Mouse (Mus musculus): Measurements from ENCODE around the gene Cpt1b. TPM values are rescaled to one million over a fixed set of nuclear protein-coding genes. Genes with fewer than 3 reads are reported as not detected.

The Cpt1b gene
- 150 and 169 TPM in 2 replicates for polyA plus RNA-seq (2015; fragmentation: Nextera tagmentation; extraction: Ambion mirVana)

GRCm38 (mm10) chr15:89425711-89426121 is at the start of gene Cpt1b:
Gene Cpt1b, minus strand, starts transcription at chr15:89425863.

GRCm38 (mm10) chr15:89453865-89454478 is 28.3 kb upstream of the Cpt1b start, which contains the start of gene Mapk8ip2:
Gene Mapk8ip2, plus strand, starts transcription at chr15:89453913.

GRCm38 (mm10) chr15:89429352-89430221 is 3.9 kb upstream of the Cpt1b start, which contains the start of the genes C730034F03Rik, Gm44502 and Chkb:
Gene C730034F03Rik, plus strand, starts transcription at chr15:89429589.
Gene Gm44502, minus strand, starts transcription at chr15:89429696.
Gene Chkb, minus strand, starts transcription at chr15:89429908.

GRCm38 (mm10) chr15:89410118-89410517 is 15.5 kb downstream of the Cpt1b start, which contains the start of gene Syce3:
Gene Syce3, minus strand, starts transcription at chr15:89410503.

GRCm38 (mm10) chr15:89384617-89385016 is 41.0 kb downstream of the Cpt1b start, which contains the start of gene Klhdc7b:
Gene Klhdc7b, plus strand, starts transcription at chr15:89384917.

GRCm38 (mm10) chr15:89378831-89379401 is 46.7 kb downstream of the Cpt1b start, which contains the start of gene Odf3b:
Gene Odf3b, minus strand, starts transcription at chr15:89379282.

GRCm38 (mm10) chr15:89376957-89377356 is 48.7 kb downstream of the Cpt1b start, which contains the start of gene Tymp:
Gene Tymp, minus strand, starts transcription at chr15:89377039.

GRCm38 (mm10) chr15:89373762-89374248 is 51.9 kb downstream of the Cpt1b start, which contains the start of gene Sco2:
Gene Sco2, minus strand, starts transcription at chr15:89373846.

Other genes starting within 250 kb of the Cpt1b start
- gene Plxnb2, start 245.1 kb downstream of the Cpt1b start, polyA plus RNA-seq (2015; fragmentation: Nextera tagmentation; extraction: Ambion mirVana): 42.0 and 42.7 TPM in 2 replicates
- 14.0 and 17.0 TPM in 2 replicates for gene Dennd6b, start 229.4 kb downstream of the Cpt1b start, polyA plus RNA-seq (2015; fragmentation: Nextera tagmentation; extraction: Ambion mirVana)
- gene Ppp6r2, start 214.3 kb downstream of the Cpt1b start, polyA plus RNA-seq (2015; fragmentation: Nextera tagmentation; extraction: Ambion mirVana): 27.4 and 27.8 TPM in 2 replicates
- 23.1 and 26.3 TPM in 2 replicates for gene Sbf1, start 110.6 kb downstream of the Cpt1b start, polyA plus RNA-seq (2015; fragmentation: Nextera tagmentation; extraction: Ambion mirVana)
- not detected in 2 replicates for gene Adm2, start 103.1 kb downstream of the Cpt1b start, polyA plus RNA-seq (2015; fragmentation: Nextera tagmentation; extraction: Ambion mirVana)
- gene Miox, start 91.5 kb downstream of the Cpt1b start, polyA plus RNA-seq (2015; fragmentation: Nextera tagmentation; extraction: Ambion mirVana): not detected in 2 replicates
- 27.3 and 34.7 TPM in 2 replicates for gene Lmf2, start 70.2 kb downstream of the Cpt1b start, polyA plus RNA-seq (2015; fragmentation: Nextera tagmentation; extraction: Ambion mirVana)
- gene Ncaph2, start 70.1 kb downstream of the Cpt1b start, polyA plus RNA-seq (2015; fragmentation: Nextera tagmentation; extraction: Ambion mirVana): 58.0 and 70.8 TPM in 2 replicates
- gene Sco2, start 52.0 kb downstream of the Cpt1b start, polyA plus RNA-seq (2015; fragmentation: Nextera tagmentation; extraction: Ambion mirVana): 6.5 and 7.5 TPM in 2 replicates
- 0.96 and 1.4 TPM in 2 replicates for gene Tymp, start 48.8 kb downstream of the Cpt1b start, polyA plus RNA-seq (2015; fragmentation: Nextera tagmentation; extraction: Ambion mirVana)
- 0.61 and 1.2 TPM in 2 replicates for gene Odf3b, start 46.6 kb downstream of the Cpt1b start, polyA plus RNA-seq (2015; fragmentation: Nextera tagmentation; extraction: Ambion mirVana)
- gene Klhdc7b, start 40.9 kb downstream of the Cpt1b start, polyA plus RNA-seq (2015; fragmentation: Nextera tagmentation; extraction: Ambion mirVana): not detected in 2 replicates
- not detected in 2 replicates for gene Syce3, start 15.4 kb downstream of the Cpt1b start, polyA plus RNA-seq (2015; fragmentation: Nextera tagmentation; extraction: Ambion mirVana)
- gene C730034F03Rik, start 3.7 kb upstream of the Cpt1b start, polyA plus RNA-seq (2015; fragmentation: Nextera tagmentation; extraction: Ambion mirVana): 1.7 and 2.0 TPM in 2 replicates
- 0.17 and 0.41 TPM in 2 replicates for gene Gm44502, start 3.8 kb upstream of the Cpt1b start, polyA plus RNA-seq (2015; fragmentation: Nextera tagmentation; extraction: Ambion mirVana)
- 71.2 and 83.3 TPM in 2 replicates for gene Chkb, start 4.0 kb upstream of the Cpt1b start, polyA plus RNA-seq (2015; fragmentation: Nextera tagmentation; extraction: Ambion mirVana)
- 0.14 and 0.15 TPM in 2 replicates for gene Mapk8ip2, start 28.1 kb upstream of the Cpt1b start, polyA plus RNA-seq (2015; fragmentation: Nextera tagmentation; extraction: Ambion mirVana)
- 12.0 and 13.8 TPM in 2 replicates for gene Arsa, start 51.6 kb upstream of the Cpt1b start, polyA plus RNA-seq (2015; fragmentation: Nextera tagmentation; extraction: Ambion mirVana)
- gene Shank3, start 73.8 kb upstream of the Cpt1b start, polyA plus RNA-seq (2015; fragmentation: Nextera tagmentation; extraction: Ambion mirVana): 0.40 and 0.82 TPM in 2 replicates
- 0.14 TPM in 1 of 2 replicates, not detected in the other for gene Acr, start 142.5 kb upstream of the Cpt1b start, polyA plus RNA-seq (2015; fragmentation: Nextera tagmentation; extraction: Ambion mirVana)
- 10.2 and 10.9 TPM in 2 replicates for gene Rabl2, start 166.1 kb upstream of the Cpt1b start, polyA plus RNA-seq (2015; fragmentation: Nextera tagmentation; extraction: Ambion mirVana)